ENCODE assay signal across 9 mouse cellular contexts in the genomic region with DNA sequence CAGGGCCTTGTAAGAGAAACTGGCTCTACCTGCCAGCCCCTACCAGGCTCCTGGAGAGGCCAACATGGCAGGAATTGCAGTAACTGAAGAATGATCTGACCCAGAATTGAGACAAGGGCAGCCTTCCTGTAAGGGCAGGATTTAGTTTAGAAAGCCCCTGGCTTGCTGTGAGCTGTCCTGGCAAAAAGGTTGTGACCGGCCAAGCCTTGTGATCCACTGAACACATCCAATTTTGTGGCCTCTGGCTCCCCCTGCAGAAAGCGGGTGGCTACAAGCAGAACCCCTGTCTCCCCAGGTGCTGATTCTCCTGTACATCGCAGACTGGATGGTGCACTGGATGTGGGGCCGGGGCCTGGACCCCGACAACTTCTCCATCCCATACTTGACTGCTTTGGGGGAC. TPM values are rescaled to one million over a fixed set of nuclear protein-coding genes. Genes with fewer than 3 reads are reported as not detected.
A peak's percentile ranks its signal among the peaks of the same experiment; 100 is the strongest.
DNase-seq lines count a peak whose midpoint lies in the region; ATAC-seq lines count a peak whose summit lies in the region.
"Had no signal": no experiment of that assay in that cellular context is flagged by ENCODE, and none has a peak within 500 bp of the region (broad histone marks: within the 10 kb centered on the region; RNA-seq: fewer than 3 reads in every experiment).

No protein-coding gene starts in this region.

- H3K4me2 ChIP-seq in forebrain, embryonic 15.5 days (replicated peaks), result no peak overlapping the region
- H3K4me2 ChIP-seq in forebrain, embryonic 11.5 days (ENCODE audit: low read depth, low read length, severe bottlenecking), result no peak overlapping the region

- no peak overlapping the region for H3K4me3 ChIP-seq in forebrain, embryonic 15.5 days
- no peak overlapping the region for H3K4me3 ChIP-seq in forebrain, embryonic 11.5 days (ENCODE audit: low read depth, low read length)
- H3K4me3 ChIP-seq: myocyte had no signal

- DNase-seq in forebrain, embryonic 11.5 days (ENCODE audit: low spot score), result no peak
- peak; percentile 68 to 71 for DNase-seq in B cell, adult 2 months
- DNase-seq in gastrocnemius, adult 18-20 months (ENCODE audit: low spot score), result peak; percentile 79
- peak; percentile 40 to 60 for DNase-seq in layer of hippocampus, adult 8-10 months (ENCODE audit: low spot score in 2 of 2)
- DNase-seq in lung, postnatal 25 days (ENCODE audit: low spot score), result peak; percentile 57
- peak; percentile 37 to 48 for DNase-seq in spleen, postnatal 36 days (ENCODE audit: low spot score in 2 of 2)

- H3K27ac ChIP-seq in forebrain, embryonic 15.5 days (replicated peaks), result no peak overlapping the region
- H3K27ac ChIP-seq in forebrain, embryonic 11.5 days (ENCODE audit: low read depth, low read length), result no peak overlapping the region

- H3K36me3 ChIP-seq in forebrain, embryonic 15.5 days, result peaks cover 22% of the 10 kb centered on the region
- no peaks in the 10 kb centered on the region; the same call in 1 of the 2 replicates for H3K36me3 ChIP-seq in forebrain, embryonic 11.5 days (ENCODE audit: control insufficient read depth, insufficient read depth, low read length)

- 72% methylated on average over 5 of the region's 5 CpGs for WGBS in forebrain, embryonic 15.5 days
- WGBS in forebrain, embryonic 11.5 days, result 77% methylated on average over 5 of the region's 5 CpGs

- ATAC-seq in forebrain, embryonic 15.5 days (replicated peaks), result 0 out of 2 replicates have a peak, but pooled peaks have one; percentile 29
- ATAC-seq in forebrain, embryonic 11.5 days (replicated peaks; ENCODE audit: low FRiP score), result no peak
- peak; percentile 45 for ATAC-seq in cerebellum, adult (ENCODE audit: insufficient number of reproducible peaks, low FRiP score, low TSS enrichment)

- H3K9me3 ChIP-seq in forebrain, embryonic 15.5 days, result no peaks in the 10 kb centered on the region
- H3K9me3 ChIP-seq in forebrain, embryonic 11.5 days (ENCODE audit: control insufficient read depth, low read length), result no peaks in the 10 kb centered on the region

- H3K9ac ChIP-seq in forebrain, embryonic 15.5 days (replicated peaks), result no peak overlapping the region
- no peak overlapping the region for H3K9ac ChIP-seq in forebrain, embryonic 11.5 days (ENCODE audit: low read length)

- H3K27me3 ChIP-seq in forebrain, embryonic 15.5 days, result no peaks in the 10 kb centered on the region
- no peaks in the 10 kb centered on the region for H3K27me3 ChIP-seq in forebrain, embryonic 11.5 days (ENCODE audit: control insufficient read depth, insufficient read depth, low read length)

- H3K4me1 ChIP-seq in forebrain, embryonic 15.5 days, result no peaks in the 10 kb centered on the region
- H3K4me1 ChIP-seq in forebrain, embryonic 11.5 days (replicated peaks; ENCODE audit: control insufficient read depth, insufficient read depth, low read length), result no peaks in the 10 kb centered on the region

RNA-seq across cellular contexts. Expression of gene Slc41a1, which starts 19.0 kb away (rescaled TPM):
- polyA plus RNA-seq in forebrain, embryonic 15.5 days (2015; fragmentation: Nextera tagmentation; extraction: Ambion mirVana), result 14.2 and 16.0 TPM in 2 replicates
- 12.5 and 13.0 TPM in 2 replicates for polyA plus RNA-seq in forebrain, embryonic 11.5 days (2014; fragmentation: Nextera tagmentation; extraction: Ambion mirVana)
- 10 to 100 TPM; 37.7 to 47.4 TPM for total RNA-seq in gastrocnemius, adult 18-20 months (2021)
- total RNA-seq in layer of hippocampus, adult 8-10 months (2022), result 10 to 100 TPM; 66.7 to 71.1 (median 68.5) TPM

RNA-seq across cellular contexts. Expression of gene Rab29, which starts 20.8 kb away (rescaled TPM):
- polyA plus RNA-seq in forebrain, embryonic 15.5 days (2015; fragmentation: Nextera tagmentation; extraction: Ambion mirVana), result 8.0 and 8.6 TPM in 2 replicates
- 13.1 and 15.2 TPM in 2 replicates for polyA plus RNA-seq in forebrain, embryonic 11.5 days (2014; fragmentation: Nextera tagmentation; extraction: Ambion mirVana)
- total RNA-seq in gastrocnemius, adult 18-20 months (2021), result 1 to 10 TPM; 5.0 to 5.1 TPM
- total RNA-seq in layer of hippocampus, adult 8-10 months (2022), result 10 to 100 TPM in 2 of 4 experiments, 1 to 10 TPM in 2; 5.9 to 11.1 (median 9.3) TPM

RNA-seq across cellular contexts. Expression of gene Pm20d1, which starts 49.1 kb away (rescaled TPM):
- 0.19 and 0.69 TPM in 2 replicates for polyA plus RNA-seq in forebrain, embryonic 15.5 days (2015; fragmentation: Nextera tagmentation; extraction: Ambion mirVana)
- polyA plus RNA-seq in forebrain, embryonic 11.5 days (2014; fragmentation: Nextera tagmentation; extraction: Ambion mirVana), result 0.86 and 1.2 TPM in 2 replicates
- 1 to 10 TPM in 1 of 2 experiments, under 1 TPM in 1; 0.45 to 1.1 TPM for total RNA-seq in gastrocnemius, adult 18-20 months (2021)
- 1 to 10 TPM; 2.2 to 3.7 (median 2.8) TPM for total RNA-seq in layer of hippocampus, adult 8-10 months (2022)
